Mouse (Mus musculus) large intestine, adult 2 months (tissue): ENCODE results near the gene Nadk2. TPM values are rescaled to one million over a fixed set of nuclear protein-coding genes. Genes with fewer than 3 reads are reported as not detected.

Experiments used
- DNase-seq: peaks from one replicate; pipeline ENCODE4 v3.0.0-alpha.2; 2012; ENCODE audit warnings: low read depth, low spot score
- WGBS: fragments of 180-500 bp; shearing (Covaris S2); methylation state at CpG from one replicate; pipeline ENCODE4 v1.1.7; 2018; 5-methylcytosine and 5-hydroxymethylcytosine counted together
- polyA plus RNA-seq: library from polyadenylated mRNA; depleted of rRNA; stranded (reverse); fragments of >200 nt; gene quantifications from 2 replicates; pipeline ENCODE4 v1.2.3, GENCODE M21; 2012; rRNA removed

Nadk2 gene
- 9.2 and 14.2 TPM in 2 replicates for polyA plus RNA-seq

DNA sequence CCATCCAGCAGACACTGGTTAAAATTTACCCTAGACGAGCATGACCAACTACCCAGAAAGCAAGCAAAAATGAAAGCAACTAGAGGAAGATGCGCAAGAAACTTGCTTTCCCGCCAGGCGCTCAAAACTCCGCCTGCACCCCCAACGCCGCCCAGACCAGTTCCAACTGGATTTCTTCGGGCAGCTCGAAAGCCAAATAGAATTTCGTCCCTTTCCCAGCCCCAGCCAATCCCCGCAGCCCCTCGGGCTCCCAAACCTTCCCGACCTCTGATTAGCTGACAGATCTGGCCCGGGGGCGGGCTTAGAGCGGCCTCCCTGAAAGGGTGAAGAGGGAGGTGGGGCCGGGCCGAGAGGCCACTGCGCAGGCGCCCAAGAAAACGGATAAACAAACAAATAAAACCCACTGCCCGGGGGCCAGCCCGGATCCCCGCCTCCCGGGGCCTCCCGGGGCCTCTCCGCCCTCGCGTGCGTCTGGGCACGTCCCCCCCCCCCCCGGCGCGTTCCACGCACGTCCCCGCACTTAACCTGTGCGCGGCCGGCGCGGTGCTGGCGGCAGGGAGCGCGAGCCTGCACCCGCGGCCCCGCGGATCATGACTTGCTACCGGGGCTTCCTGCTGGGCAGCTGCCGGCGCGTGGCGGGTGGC lies at the start of gene Nadk2:
Gene Nadk2 (plus strand): TSS at position 349 of the 644 bp plus-strand sequence.
- peak; percentile 85 for DNase-seq
- 2% methylated on average over 46 of the region's 54 CpGs for WGBS

DNA sequence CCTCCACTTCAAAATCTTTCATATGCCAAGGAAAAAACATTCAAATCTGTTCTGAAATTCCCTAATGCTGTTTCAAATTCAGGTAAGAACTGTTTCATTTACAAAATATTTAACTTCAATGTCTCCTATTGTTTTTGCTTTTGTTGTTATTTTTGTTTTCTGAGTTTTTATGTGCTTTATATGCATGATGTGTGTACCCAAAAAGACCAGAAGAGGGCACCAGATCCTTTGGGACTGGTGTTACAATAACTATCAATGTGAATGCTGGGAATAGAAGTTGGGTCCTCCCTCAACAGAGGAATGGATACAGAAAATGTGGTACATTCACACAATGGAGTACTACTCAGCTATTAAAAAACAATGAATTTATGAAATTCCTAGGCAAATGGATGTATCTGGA lies 15.4 kb upstream of the Nadk2 start:
- DNase-seq = no peak

DNA sequence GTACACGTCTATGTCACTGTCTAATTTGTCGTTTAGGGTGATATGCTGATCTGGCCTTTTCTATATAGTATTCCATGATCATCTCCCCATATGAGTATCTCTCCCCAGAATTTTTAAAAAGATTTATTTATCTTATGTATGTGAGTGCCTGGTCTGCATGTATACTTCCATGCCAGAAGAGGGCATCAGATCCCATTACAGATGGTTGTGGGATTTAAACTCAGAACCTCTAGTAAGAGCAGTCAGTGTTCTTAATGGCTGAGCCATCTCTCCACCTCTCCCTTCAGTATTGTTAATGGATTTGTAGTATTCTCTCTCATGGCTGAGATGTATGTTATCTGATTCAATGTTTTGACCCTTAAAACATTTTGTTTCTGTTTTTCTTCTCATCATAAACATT lies 11.2 kb upstream of the Nadk2 start:
- no peak for DNase-seq
- WGBS = 87% methylated on average over 2 of the region's 2 CpGs

DNA sequence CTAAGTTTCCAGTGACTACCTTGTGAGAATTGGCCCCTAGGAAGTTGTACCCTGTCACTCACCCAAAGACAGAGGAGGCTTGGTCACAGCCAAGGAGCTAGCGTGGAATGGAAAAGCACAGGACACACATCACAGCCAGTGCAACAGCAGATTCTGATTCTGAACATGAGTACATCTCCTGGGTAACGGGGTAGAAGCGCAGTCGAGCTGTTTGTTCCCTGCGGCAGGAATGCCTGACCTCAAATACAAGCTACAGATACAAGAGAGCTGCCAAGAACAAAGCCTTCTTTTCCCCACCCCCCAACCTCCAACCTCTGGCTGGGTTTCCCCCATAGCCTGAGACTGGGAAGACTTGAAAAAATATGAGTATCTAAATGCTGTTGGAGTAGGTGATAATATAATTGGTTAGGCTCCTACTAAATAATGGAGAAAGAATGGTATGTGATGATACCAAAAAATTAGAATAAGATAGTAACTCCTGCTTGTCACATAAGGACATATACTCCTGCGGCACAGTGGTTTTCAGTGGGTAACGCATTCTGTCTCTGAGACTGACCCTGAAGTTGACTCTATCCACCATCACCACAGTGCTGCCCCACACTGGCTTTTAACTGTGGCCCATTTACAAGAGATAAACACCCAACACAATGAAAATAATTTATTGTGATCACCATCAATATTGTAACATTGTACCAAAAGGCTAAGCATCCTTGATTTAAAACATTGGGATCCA lies 9.7 kb upstream of the Nadk2 start:
- 76% methylated on average over 7 of the region's 7 CpGs for WGBS
- DNase-seq = no peak

DNA sequence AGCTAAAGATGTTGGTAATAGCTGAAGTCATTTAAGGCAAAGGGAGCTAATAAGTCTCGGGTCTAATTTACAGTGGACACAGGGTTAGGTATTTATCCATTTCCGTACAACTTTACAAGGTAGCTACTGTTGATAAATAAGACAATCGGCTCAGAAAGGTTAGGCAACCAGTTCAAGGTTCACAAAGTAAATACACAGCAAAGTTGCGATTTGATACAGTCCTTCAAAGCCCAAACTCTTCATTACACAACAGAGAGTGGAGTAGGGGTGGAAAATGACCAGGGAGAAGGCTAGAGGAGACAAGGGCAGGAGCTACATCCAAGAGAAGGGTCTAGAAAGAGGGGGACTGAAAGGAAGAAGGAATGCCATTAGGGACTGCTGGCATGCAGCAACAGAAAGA lies 2.2 kb upstream of the Nadk2 start:
- DNase-seq = no peak
- 38% methylated on average over 4 of the region's 4 CpGs for WGBS

DNA sequence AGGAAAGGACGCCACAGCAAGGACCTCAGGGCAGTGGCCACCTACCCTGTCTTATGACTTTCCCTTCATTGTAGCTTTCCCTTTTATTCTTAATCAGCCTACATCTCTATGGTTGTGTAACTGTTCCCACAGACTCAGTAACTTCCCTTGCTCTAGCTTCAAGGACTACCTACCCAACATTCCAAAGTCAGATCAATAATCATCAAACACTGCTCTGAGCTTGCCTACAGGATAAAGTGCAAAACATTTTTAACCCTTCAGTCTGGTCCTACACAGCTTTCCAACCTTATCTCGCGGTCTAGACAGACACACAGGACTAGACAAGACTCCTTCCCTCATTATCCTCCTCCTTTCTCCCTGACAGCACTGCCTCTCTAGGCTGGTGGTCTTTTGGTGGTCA lies 707 bp upstream of the Nadk2 start:
- DNase-seq = no peak

DNA sequence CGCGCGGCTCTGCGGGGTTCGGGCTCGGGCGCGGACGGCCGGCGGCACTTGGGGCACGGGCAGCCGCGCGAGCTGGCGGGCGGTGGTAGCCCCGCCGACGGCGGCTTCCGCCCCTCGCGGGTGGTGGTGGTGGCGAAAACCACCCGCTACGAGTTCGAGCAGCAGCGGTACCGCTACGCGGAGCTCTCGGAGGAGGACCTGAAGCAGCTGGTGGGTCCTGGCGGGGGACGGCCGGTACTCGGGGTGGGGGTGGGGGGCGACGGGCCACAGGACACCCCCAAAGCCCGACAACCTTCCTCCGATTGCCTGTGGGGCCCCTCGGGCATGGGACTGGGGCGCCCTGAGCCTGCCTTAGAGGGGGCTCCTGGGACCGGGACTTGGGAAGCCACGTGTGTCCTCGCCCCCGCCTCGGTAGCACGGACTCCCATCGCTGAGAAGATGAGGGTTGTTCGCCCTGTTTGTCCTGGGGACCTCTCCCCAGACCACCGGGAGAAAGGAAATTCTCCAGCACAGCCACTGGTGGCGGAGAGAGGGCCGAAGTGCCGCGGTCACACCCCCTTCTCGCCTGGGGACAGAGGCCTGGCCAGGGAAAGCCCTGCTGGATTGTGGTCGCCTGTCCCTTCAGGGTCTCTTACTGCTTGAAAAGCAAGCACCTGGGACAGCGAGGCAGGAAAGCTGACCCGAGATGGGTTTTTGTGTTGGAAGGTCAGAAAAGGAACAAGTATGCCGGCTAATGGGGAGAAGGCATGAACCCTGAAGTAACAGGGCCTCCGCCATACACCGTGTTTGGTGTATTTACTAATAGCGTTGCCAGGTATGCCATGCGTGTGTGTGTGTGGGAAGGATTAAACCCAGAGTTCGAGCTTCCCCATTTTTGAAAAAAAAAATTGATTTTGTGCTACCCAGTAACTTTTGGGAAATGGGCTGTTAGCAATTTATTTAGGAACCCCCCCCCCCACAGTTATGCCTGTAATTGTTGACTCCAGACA lies 790 bp downstream of the Nadk2 start:
- WGBS = under 1% methylated on average over 65 of the region's 66 CpGs
- DNase-seq = no peak

More for the DNA sequence above, 707 bp upstream of the Nadk2 start:
- WGBS = 4% methylated on average over 3 of the region's 3 CpGs

DNA sequence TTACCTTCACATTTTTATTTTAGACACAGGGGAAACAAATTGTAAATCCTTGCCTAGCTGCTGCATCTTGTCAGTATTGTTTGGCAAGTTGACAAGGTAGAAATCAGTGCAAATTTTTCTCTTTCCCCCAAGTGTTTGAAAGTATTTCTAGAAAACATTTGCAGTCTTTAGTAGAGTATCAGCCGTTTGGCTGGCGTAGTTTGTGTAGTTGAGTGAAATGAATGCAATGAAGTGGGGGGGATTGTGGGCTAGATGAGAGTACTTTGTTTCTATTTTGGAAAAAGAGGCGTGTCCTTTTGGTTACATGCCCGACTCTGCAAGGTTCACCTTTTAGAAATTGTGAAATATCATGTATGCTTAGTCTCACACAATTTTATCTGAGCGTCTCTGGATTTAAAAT lies 1.6 kb downstream of the Nadk2 start:
- DNase-seq = no peak
- under 1% methylated on average over 5 of the region's 5 CpGs for WGBS

DNA sequence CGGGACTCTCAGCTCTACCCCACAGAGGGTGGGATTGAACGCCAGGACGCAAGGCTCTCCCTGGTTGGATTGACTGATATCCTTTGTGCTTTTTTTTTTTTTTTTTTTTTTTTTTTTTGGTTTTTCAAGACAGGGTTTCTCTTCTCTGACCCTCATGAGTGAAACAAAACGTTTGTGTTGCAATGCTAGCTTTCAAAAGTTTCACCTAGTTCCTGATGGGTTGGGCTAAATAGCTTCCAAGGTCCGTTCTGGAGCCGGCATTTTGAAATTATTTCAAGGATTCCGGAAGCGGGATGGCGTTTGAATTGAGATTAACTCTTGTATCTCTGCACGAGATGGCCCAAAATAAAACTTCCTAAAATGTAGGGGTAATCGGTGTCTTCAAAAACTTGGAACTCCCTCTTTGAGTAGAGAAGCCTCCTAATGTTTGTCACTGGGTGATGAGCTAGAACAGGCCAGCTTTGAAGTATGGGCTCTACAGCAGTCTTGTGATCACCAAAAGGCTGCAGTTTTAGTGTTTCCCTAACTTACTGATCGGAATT lies 2.1 kb downstream of the Nadk2 start:
- no peak for DNase-seq
- 13% methylated on average over 12 of the region's 12 CpGs for WGBS

DNA sequence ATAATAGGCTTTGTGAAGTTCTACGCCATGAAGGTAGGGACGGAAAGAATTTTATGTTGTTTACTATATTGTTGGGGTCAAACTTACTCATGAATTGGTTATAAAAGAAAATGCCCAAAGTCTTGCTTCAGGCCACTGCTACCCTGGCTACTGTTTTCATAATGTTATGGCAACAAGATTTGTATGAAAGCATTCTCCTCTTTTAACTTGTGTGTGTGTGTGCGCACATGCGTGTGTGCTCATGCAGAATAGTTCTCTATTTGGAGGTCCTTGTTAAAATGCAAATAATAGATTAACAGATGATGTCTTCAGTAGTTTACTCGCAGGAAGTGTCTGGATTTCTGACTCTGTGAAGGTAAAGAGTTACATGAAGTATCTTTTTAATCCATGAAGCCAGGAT lies 2.6 kb downstream of the Nadk2 start:
- WGBS = 67% methylated on average over 5 of the region's 5 CpGs
- DNase-seq = no peak

DNA sequence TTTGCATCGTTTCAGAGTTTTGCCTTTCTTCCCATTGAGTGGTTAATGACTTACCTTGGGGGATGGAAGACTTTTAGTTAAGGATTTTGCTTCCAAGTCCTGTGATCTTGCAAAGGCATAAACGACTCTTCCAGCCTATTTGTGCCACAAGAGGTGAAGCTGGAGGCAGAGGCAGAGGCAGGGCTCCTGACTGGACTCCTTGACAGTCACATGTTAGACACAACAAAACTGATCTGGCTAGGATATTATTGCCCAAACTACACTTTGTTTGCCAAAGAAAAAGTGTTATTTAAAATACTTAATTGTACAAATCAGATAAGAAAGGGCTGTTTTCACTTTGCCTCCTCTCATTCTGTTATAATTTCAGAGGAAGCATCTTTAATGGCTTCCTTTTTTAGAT lies 3.1 kb downstream of the Nadk2 start:
- no peak for DNase-seq
- WGBS = 31% methylated on average over 2 of the region's 2 CpGs

DNA sequence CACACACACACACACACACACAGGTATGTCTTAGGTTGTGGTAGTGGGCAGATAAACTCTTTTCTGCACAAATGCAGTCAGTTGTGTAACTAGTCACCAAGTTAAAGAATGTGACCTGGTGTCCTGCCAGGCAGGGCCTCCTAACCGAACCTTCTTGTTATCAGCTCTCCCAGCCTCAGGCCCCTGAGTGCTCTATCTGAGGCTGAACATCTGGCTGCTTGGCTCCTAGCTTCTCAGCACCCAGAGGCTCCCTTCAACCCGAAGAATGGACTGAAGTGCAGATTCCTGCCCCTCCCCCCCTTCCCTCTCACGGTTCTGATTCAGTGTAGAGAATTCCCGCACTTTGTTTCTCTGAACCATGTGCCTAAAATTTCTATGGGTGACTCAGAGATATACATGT lies 3.6 kb downstream of the Nadk2 start:
- 24% methylated on average over 4 of the region's 4 CpGs for WGBS
- DNase-seq = no peak

DNA sequence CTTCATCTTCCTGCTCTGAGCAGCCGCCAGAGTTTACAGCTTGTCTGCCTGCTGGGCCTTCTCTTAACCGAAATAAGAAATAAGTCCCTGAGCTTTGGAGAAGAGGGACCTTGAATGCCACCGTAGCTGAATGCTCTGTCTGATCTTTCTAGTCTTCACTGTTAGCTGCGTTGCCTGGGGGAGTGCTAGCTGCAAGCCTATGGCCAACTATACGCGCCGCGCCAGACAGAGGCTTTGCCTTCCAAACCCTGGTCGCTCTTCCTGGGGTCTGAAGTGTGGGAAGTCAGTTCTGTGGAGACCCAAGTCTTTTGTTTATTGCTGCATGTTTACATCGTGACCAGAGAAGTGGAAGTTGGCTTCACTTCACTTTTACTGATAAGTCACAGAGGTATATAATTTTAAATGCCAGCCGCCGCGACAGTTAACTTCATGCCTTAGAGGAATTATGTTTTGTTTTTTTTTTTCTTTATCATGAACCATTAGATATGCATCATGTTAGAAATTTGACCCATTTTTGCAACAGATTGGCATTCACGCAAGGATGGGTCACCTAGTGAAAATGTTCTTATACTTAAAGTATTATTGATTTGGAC lies 4.6 kb downstream of the Nadk2 start:
- no peak for DNase-seq
- 76% methylated on average over 14 of the region's 14 CpGs for WGBS

DNA sequence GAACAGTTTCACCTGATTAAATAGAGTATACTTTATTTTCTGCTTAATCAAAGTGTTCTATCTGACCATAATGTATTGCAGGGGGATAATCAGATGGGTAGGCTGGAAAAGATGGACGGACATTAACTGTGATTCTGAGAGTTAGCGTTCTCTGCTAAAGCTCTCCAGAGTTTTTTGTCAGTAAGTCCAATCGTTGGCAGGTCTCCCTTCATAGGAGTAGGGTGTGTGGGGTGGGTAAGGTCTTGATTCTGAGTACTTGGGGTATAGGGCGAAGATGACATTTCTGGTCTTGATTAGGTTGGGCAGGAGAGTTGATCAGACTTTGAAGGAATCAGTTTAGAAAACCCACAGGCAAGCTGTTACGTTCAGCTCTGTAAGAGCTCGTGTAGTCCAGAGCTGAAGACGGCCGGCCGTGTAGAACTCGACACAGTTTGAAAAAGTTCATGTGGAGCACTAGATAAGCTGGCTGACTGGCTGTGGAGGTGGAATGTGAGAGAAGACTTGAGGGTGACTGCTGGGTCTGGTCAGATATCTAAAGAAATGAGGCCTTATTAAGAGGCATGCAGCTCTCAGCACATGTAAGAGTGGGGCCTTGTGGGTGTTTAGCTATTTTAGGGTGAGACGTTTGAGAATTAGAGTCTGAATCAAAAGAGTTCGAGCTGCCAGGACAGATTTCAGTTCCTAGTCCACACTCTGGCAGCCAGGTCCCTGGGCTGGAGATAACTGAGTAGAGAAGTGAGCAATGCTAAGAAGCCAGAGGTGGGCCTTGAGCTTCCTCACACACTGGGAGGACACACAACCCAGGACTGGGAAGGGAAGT lies 7.6 kb downstream of the Nadk2 start:
- 83% methylated on average over 12 of the region's 12 CpGs for WGBS
- DNase-seq = no peak

DNA sequence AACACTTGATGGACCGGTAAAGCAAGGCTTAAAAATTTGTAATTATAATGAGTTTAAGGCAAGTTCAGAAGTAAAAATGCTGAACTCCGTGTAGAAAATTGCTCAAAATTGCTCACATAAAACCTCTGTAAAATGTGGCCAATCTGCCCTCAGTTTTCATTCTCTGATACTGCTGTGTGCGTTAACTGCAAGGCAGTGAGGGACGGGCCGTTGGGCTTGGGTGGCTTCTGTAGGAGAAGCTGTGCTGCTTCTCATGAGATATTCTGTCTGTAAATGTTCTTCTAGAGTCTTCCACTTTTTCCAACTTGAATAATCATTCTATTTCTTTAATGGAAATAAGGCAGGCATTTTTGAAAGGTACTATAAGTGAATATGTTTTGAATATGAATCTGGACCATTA lies 8.6 kb downstream of the Nadk2 start:
- WGBS = 46% methylated on average over 5 of the region's 5 CpGs
- DNase-seq = no peak

DNA sequence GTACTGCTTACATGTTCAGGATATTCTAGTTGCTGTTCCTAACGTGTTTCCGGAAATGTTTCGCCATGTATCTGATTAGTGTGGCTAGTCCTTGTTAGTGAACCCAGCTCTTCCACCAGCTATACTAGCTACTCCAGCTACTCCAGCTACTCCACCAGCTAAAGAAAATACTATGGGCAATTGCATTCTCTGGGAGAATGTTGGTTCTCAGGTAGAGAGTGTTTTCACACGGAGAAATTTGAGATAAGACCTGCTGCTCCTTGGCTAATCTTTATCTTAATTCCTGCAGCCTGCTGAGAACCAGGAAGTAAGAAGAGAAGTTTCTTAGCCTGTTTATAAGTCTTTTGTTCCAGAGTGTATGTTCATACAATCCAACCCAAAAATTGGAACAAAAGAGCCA lies 9.1 kb downstream of the Nadk2 start:
- WGBS = 36% methylated on average over 4 of the region's 4 CpGs
- DNase-seq = no peak

DNA sequence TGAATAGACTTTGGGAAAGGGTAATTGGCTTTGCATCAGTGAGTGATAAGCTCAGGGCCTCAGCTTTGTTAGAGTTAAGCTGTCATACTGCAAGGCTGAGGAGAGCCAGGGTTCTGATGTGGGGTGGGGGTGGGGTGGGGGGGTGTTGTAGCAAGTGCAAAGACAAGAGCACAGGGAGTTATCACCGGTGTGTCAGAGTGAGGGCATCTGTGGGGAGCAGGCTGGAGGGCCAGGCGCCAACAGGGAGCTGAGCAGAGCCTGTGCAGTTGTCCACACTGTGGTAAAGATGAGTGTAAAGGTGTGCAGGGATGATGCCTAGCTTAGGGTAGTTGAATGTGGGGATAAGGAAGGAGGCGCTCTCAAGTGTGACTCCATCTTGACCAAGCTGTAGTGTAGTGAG lies 10.2 kb downstream of the Nadk2 start:
- WGBS = 84% methylated on average over 3 of the region's 3 CpGs
- no peak for DNase-seq

DNA sequence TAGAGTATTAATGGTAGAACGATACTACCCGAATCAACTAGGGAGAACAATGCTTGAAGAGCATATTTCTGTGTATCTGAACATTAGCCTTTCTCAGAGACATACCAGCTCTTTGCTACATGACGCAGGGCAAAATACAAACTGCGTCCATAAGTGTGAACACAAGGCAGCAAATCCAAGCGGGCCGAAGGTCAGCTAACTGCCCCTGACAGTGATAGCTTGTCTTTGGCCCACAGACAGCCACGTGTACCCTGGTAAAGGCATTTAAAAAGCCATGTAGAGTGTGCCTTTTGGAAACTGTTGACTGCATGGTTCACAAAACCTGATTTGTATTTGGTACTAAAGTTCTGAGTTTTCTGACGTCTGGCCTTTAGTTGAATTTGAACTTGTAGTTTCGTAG lies 11.7 kb downstream of the Nadk2 start:
- DNase-seq = no peak
- 78% methylated on average over 9 of the region's 9 CpGs for WGBS

DNA sequence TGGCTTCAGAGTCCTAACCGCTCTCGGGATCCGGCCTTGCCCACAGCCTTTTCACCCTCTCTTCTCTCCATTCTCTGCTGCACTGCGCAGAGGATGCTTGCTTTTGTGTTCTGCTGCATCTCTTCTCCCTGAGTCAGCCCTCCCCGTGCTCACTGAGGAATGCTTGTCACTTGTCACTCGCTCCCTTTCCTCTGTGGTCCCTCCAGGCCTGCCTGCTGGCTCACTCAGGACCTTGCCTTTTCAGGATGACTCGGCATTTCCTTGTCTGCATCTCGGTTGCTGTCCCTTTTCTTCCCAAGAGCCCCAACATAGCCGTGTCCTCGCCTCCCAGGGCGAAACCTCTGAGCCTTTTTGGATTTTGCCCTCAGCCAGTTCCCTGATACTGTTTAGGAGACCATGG lies 15.8 kb downstream of the Nadk2 start:
- WGBS = 81% methylated on average over 11 of the region's 11 CpGs
- no peak for DNase-seq
